Mouse (Mus musculus): ENCODE results near the gene Sgpp2.

DNA sequence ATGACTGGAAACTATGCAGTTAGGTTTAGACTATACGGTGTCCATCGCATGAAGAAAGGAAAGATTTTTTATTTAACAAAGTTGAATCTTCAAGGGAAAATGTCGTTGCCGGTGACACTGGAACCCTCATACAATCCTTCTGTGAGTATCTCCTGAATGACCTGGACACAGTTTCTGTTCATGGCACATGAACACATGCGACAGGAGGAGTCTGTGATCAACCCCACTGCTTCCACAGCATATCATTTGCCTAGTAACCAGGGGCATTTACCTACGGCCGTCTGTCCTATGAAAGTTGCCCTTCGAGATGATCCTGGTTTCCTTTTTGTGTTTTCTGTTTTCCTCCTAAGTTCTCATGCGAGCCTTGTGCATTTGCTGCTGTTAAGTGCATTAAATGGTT is 123.3 kb downstream of the Sgpp2 start:
- TF ChIP-seq CTCF (IDR thresholded peaks at IDR 0.05; ENCODE audit: extremely low read depth, insufficient read depth, insufficient read length, insufficient replicate concordance): no peak
- no peak for TF ChIP-seq POLR2A (IDR thresholded peaks at IDR 0.05; ENCODE audit: low read depth, low read length)
